Mouse (Mus musculus) MN1 (cell line): ENCODE data around the gene Cic.
"Not testable (repeated sequence)": the region's sequence is repeated elsewhere in the genome, so short reads cannot be mapped to it uniquely, and the experiment has no call there.

Source experiments
- DNase-seq: peaks from one replicate; pipeline ENCODE4 v3.0.0-alpha.2; 2016; ENCODE audit warnings: low spot score

Cic gene

GRCm38 (mm10) chr7:25305956-25306613, 38.6 kb downstream of the Cic start, which contains the start of gene Tmem145:
TSS of gene Tmem145 (plus strand) at chr7:25306106.
- peak; percentile 49 for DNase-seq

- DNase-seq = no peak
These were observed 39.1 kb downstream of the Cic start for GRCm38 (mm10) chr7:25306614-25306996.

- DNase-seq = no peak
These were observed 41.3 kb downstream of the Cic start for GRCm38 (mm10) chr7:25308702-25309318.

DNA sequence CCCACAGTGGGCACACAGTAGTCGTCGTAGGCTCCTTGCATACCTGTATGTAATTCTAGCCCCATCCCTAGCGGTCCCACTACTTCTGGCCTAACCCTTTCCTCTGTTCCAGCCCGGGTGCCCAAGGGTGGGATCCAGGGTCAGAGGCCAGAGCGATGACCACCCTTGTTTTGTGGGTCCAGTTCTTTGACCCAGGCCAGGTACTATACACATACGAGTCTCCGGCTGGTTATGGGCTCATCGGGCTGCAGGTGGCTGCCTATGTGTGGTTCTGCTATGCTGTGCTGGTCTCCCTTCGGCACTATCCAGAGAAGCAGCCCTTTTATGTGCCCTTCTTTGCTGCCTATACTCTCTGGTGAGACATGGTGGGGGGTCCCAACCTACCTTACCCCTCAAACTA, 41.9 kb downstream of the Cic start:
- no peak for DNase-seq

GRCm38 (mm10) chr7:25311193-25311592, 43.7 kb downstream of the Cic start:
- no peak for DNase-seq

- DNase-seq = no peak
These were observed 45.8 kb downstream of the Cic start for GRCm38 (mm10) chr7:25313325-25313724.

DNA sequence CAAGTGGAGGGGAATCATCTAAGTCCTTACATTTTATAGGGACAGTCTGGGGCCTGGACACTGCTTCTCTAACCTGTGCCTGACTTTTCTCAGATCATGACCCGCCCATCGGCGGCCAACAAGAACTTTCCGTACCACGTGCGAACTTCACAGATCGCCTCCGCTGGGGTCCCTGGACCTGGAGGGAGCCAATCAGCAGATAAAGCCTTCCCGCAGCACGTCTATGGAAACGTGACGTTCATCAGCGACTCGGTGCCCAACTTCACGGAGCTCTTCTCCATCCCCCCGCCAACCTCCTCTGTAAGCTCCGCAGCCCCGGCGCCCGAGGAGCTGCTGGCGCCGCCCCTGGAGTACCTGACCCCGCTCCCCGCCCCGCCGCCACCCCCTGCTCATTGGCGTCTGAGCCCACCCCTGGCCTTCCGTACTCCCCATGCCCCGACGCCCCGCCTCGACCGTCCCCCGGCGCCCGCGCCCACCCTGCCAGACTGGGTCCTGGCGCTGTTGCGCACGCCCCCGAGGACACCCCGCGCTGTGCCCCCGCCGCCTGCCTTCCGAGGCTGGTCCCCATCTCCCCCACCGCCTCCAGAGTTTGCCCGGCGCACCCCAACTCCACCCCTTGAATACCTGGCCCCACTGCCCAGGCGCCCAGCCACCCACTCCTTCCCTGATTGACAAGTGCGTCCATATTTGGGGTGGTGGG, 47.3 kb downstream of the Cic start:
- no peak for DNase-seq

- peak; percentile 76 for DNase-seq
These were observed 48.0 kb downstream of the Cic start for GRCm38 (mm10) chr7:25315306-25316041.

GRCm38 (mm10) chr7:25316532-25317445, 49.3 kb downstream of the Cic start, which contains the start of gene Megf8:
TSS of gene Megf8 (plus strand) at chr7:25317164.
- DNase-seq = peak; percentile 99

DNA sequence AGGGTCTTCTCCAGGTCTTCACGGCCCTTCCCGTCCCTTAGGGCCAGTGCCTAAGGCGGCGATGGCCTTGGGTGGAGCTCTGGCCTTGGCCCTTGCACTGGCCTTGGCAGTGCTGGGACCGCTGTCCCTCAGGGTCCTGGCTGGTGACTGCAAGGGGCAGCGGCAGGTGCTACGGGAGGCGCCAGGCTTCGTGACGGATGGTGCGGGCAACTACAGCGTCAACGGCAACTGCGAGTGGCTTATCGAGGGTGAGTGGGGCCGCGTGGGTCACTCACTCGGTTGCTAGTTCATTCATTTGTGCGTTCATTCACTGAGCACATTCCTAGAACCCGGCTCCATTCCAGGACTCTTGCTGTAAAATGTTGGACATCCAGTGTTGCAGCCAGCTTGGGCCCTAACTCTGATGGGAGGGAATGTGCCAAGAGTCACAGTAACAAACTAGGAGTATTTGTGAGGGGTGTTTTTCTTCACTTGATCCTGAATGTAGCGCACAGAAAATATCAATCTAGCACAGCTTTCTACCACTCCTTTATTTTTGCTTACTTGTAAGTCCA, 50.0 kb downstream of the Cic start:
- peak; percentile 60 for DNase-seq

- DNase-seq = no peak
These were observed 54.6 kb downstream of the Cic start for GRCm38 (mm10) chr7:25322058-25322484.

DNA sequence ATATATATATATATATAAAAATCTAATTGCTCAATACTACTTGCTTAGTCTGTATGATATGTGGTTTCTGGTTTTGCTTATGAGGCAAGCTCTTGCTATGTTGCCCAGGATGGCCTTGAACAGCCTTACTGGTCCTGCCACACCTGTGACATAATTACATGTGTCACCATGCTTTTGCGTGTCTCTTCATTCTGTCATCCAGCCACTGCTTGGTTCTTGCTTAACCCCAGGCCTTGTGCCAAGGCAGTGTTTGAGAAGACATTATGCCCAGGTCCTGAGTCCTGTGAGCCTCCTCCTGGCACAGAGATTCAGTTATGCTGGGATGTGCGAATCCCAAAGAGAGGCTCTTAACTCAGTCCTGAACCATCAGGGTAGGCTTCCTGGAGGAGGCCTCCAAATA, 55.7 kb downstream of the Cic start:
- no peak for DNase-seq

DNA sequence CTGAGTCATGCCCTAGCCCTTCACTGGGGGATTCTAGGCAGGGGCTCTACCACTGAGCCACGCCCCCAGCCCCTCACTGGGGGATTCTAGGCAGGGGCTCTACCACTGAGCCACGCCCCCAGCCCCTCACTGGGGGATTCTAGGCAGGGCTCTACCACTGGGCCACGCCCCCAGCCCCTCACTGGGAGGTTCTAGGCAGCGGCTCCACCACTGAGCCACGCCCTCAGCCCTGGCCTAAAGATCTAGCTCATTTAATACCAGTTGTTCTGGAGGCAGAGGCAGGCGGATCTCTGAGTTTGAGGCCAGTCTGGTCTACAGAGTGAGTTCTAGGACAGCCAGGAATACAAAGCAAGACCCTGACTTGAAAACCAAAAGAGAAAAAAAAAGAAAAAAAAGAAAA, 57.9 kb downstream of the Cic start:
- DNase-seq = not testable (repeated sequence)

DNA sequence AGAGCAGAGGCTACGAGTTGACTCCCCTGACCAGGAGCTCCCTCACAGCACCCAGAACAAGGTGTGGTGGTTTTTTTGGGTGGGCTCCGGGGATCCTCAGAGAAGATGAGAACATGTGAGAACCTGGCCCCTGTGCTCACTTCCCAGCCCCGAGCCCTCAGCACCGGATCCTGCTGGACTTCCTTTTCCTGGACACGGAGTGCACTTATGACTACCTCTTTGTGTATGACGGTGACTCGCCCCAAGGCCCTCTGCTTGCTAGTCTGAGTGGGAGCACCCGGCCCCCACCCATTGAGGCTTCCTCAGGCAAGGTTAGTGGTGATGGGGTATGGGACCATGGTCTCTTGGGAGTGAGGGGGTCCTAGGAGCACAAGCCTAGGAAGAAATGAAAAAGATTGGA, 58.7 kb downstream of the Cic start:
- no peak for DNase-seq

GRCm38 (mm10) chr7:25333596-25334307, 66.2 kb downstream of the Cic start:
- DNase-seq = peak; percentile 76

- DNase-seq = peak; percentile 64
These were observed 67.0 kb downstream of the Cic start for GRCm38 (mm10) chr7:25334472-25334871.

DNA sequence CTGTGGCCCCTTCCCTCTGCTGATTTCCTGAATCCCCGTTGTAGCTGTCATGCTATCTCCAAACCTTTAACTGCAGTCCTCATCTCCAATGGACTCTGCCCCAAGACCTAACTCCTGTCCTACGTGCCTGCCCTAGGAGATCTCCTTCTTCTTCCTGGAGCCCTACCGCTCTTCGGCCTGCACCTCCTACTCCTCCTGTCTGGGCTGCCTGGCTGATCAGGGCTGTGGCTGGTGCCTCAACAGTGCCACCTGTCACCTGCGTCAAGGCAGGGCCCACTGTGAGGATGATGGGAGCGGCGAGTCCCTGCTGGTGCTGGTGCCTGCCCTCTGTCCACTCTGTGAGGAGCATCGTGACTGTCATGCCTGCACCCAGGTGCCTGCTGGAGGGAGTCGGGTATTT, 71.8 kb downstream of the Cic start:
- DNase-seq = no peak

- no peak for DNase-seq
These were observed 73.7 kb downstream of the Cic start for GRCm38 (mm10) chr7:25341000-25341784.
